Mouse (Mus musculus) liver, adult 2 months (tissue): ENCODE data around the gene Tbcc.

ENCODE experiments used
- CTCF ChIP-seq: fragments of 200-500 bp; IDR thresholded peaks from 2 replicates; pipeline ENCODE4 v1.5.1; 2011; ENCODE audit warnings: low read depth, low read length, control low read depth
- POLR2A ChIP-seq: fragments of 200-500 bp; IDR thresholded peaks from 2 replicates; pipeline ENCODE4 v1.6.1; 2011; ENCODE audit warnings: low read length, control low read depth; ENCODE audit not compliant: insufficient read depth; ENCODE audit errors: extremely low read depth

GRCm38 (mm10) chr17:46876371-46876950 is 14.0 kb upstream of the Tbcc start:
- no peak for TF ChIP-seq POLR2A
- no peak for TF ChIP-seq CTCF
